Mouse (Mus musculus): ENCODE results near the gene Tmem45b. TPM values are rescaled to one million over a fixed set of nuclear protein-coding genes. Genes with fewer than 3 reads are reported as not detected.

Tmem45b gene
- polyA plus RNA-seq, 1 experiment from 2014 or later, result 0.11 TPM

GRCm38 (mm10) chr9:31385500-31385869, 78.8 kb downstream of the Tmem45b start:
- peaks cover 1% of the 10 kb centered on the region; the same call in 1 of the 2 replicates for H3K36me3 ChIP-seq (ENCODE audit: control insufficient read depth, insufficient read depth, low read length)
- no peak overlapping the region for H3K27ac ChIP-seq (ENCODE audit: low read length)
- no peaks in the 10 kb centered on the region for H3K27me3 ChIP-seq (ENCODE audit: control insufficient read depth, insufficient read depth, low read depth, low read length)
- peak overlapping the region; percentile 75 for H3K4me2 ChIP-seq (ENCODE audit: low read depth, low read length)
- H3K9ac ChIP-seq (ENCODE audit: low read length), result peak overlapping the region; percentile 86
- H3K4me1 ChIP-seq (replicated peaks; ENCODE audit: control insufficient read depth, insufficient read depth, low read length), result peaks cover 12% of the 10 kb centered on the region
- peak overlapping the region; percentile 86 for H3K4me3 ChIP-seq (ENCODE audit: low read length)
- WGBS, result 13% methylated on average over 4 of the region's 4 CpGs
- peak; percentile 20; the same call in 1 of the 2 replicates for ATAC-seq (ENCODE audit: low read depth)
- no peaks in the 10 kb centered on the region for H3K9me3 ChIP-seq (ENCODE audit: control insufficient read depth, low read length)

- no peak overlapping the region; the same call in 1 of the 2 replicates for H3K9ac ChIP-seq (ENCODE audit: low read length)
- no peak overlapping the region for H3K4me3 ChIP-seq (ENCODE audit: low read length)
- 0 out of 2 replicates have a peak overlapping the region, but pooled peaks have one; percentile 75 for H3K4me2 ChIP-seq (ENCODE audit: low read depth, low read length)
- H3K9me3 ChIP-seq (ENCODE audit: control insufficient read depth, low read length), result no peaks in the 10 kb centered on the region
- no peaks in the 10 kb centered on the region for H3K36me3 ChIP-seq (ENCODE audit: control insufficient read depth, insufficient read depth, low read length)
- peaks cover 12% of the 10 kb centered on the region for H3K4me1 ChIP-seq (replicated peaks; ENCODE audit: control insufficient read depth, insufficient read depth, low read length)
- H3K27ac ChIP-seq (ENCODE audit: low read length), result no peak overlapping the region
- 74% methylated on average over 17 of the region's 17 CpGs for WGBS
- no peak for ATAC-seq (ENCODE audit: low read depth)
- H3K27me3 ChIP-seq (ENCODE audit: control insufficient read depth, insufficient read depth, low read depth, low read length), result no peaks in the 10 kb centered on the region
Observed at GRCm38 (mm10) chr9:31384786-31385499, 79.3 kb downstream of the Tmem45b start.

GRCm38 (mm10) chr9:31376661-31377060, 87.6 kb downstream of the Tmem45b start:
- no peaks in the 10 kb centered on the region for H3K9me3 ChIP-seq (ENCODE audit: control insufficient read depth, low read length)
- H3K9ac ChIP-seq (ENCODE audit: low read length), result no peak overlapping the region
- H3K27ac ChIP-seq (ENCODE audit: low read length), result no peak overlapping the region
- H3K27me3 ChIP-seq (ENCODE audit: control insufficient read depth, insufficient read depth, low read depth, low read length), result no peaks in the 10 kb centered on the region
- H3K4me2 ChIP-seq (ENCODE audit: low read depth, low read length), result no peak overlapping the region
- peaks cover 3% of the 10 kb centered on the region; the same call in 1 of the 2 replicates for H3K36me3 ChIP-seq (ENCODE audit: control insufficient read depth, insufficient read depth, low read length)
- no peak for ATAC-seq (ENCODE audit: low read depth)
- H3K4me1 ChIP-seq (replicated peaks; ENCODE audit: control insufficient read depth, insufficient read depth, low read length), result no peaks in the 10 kb centered on the region
- H3K4me3 ChIP-seq (ENCODE audit: low read length), result no peak overlapping the region

Other genes starting within 250 kb of the Tmem45b start
- 4.6 and 4.8 TPM in 2 replicates for gene Prdm10, start 183.9 kb downstream of the Tmem45b start, polyA plus RNA-seq (2015; fragmentation: Nextera tagmentation; extraction: Ambion mirVana)
- 20.8 and 21.2 TPM in 2 replicates for gene Nfrkb, start 78.3 kb downstream of the Tmem45b start, polyA plus RNA-seq (2015; fragmentation: Nextera tagmentation; extraction: Ambion mirVana)